Mouse (Mus musculus): ENCODE data around the gene Thrb.

The Thrb gene

DNA sequence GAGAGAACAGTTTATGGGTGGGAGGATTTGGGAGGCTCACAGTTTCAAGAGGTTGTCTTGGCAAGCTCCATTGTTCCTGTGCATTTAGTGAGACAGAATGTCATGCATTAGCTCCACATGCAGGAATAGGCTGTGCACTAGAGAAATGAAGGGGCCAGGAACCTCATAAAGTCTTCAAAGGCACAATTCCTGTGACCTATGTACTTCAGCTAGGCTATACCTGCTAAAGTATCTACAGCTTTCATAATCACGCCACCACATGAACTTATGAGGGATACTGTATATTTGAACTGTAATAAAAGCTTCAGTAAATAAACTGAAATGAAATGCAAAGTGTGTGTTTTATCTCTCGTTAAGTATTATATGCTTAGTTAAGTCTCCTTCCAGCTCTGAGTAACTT lies 59.4 kb downstream of the Thrb start:
- no peak for DNase-seq

DNA sequence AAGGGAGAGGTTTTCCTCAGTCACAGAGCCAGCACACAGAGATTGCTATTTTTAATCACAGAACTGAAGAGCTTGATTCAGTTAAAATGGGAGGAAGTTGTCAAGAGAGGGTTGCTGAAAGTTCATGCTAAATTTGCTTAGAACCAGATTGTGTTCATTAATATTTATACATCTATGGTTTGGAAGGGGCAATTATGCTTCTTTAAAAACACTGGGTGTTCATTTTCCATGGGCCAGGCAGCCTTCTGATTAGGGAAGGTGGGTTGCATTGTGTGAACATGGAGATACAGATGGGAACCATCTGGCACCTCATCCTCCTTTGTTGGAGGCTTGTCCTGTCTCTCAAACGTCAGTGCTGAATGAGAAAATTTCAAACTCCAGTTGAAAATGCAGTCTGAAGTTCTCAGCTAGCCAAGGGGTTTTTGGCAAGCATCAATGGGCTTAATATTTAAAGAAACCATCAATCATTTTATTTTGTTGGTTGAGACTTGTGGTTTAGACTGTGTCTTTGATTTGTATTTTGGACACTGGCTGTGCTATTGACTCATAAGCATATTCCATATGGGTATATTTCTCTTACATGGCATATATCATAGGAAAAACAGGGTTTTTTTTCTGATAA lies 62.9 kb downstream of the Thrb start:
- no peak for DNase-seq

DNA sequence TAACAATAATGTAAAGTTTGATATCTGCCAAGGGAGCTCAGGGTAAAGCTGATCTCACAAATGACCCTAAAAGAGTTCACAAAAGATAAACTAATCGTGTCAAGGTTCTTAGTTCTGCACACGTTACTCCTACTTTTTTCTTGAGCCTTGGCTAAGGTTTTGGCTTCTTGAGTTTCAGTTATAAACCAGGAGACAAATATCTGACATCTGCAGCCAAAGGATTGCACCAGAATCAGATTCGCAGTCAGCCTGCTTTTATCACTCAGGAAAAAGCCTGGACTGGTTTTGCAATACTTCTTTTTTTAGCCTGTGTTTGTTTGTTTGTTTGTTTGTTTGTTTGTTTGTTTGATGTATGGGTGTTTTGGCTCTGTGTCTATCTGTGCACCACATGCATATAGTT lies 64.5 kb downstream of the Thrb start:
- no peak for DNase-seq

DNA sequence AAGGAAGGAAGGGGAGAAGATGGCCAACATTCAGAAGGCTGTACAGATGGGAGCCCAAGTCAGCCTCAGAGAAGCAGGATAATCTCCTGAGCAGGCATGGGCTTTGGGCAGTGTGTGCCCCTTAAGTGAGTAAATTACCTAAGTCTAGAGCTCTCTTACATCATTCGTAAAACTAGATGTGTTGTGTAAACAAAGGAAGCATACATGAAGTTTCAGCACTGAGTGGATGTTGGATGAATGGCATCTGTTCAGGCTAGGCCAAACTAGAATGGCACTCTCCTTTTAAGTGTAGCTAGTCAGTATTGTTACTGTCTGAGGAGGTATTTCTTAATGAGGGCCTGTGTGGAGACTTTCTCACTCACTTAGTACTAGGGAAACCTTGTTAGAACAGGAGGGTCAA lies 66.8 kb downstream of the Thrb start:
- no peak for DNase-seq

DNA sequence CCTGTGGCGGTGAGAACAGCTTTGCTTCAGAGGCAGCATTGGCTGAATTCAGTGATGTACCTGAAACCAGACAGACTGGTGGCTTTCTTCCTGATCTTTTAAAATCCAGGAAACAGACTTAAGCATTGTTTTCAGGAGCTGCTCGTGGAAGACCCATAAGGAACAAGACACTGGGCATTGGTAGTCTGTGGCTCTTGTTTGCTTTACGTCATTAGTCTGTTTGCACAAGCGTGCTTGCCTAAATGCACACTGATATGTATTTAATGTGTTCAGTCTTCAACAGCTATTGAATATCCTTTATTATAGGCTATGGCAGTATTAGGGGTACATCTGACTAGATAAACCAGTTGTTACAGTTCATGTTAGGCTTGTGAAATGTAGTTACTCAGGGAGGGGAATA lies 67.8 kb downstream of the Thrb start:
- no peak for DNase-seq

DNA sequence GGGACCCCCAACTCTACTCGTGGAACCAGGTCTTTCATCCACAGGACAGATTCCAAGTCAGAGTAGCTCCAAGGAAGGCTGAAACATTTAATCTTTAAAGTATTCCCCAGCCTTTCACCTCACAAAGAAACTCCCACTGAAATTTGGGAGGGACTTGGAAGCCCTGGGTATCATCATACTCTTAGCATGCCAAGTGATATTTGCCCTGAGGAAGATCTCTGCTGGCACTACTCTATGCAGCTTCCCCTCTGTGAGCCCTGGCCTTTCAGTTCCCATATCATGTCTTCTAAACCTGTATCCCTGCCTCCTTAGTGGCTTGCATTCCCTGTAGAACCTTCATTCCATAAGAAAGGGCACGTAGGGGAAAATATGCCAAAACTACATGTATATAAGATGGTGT lies 68.8 kb downstream of the Thrb start:
- no peak for DNase-seq

DNA sequence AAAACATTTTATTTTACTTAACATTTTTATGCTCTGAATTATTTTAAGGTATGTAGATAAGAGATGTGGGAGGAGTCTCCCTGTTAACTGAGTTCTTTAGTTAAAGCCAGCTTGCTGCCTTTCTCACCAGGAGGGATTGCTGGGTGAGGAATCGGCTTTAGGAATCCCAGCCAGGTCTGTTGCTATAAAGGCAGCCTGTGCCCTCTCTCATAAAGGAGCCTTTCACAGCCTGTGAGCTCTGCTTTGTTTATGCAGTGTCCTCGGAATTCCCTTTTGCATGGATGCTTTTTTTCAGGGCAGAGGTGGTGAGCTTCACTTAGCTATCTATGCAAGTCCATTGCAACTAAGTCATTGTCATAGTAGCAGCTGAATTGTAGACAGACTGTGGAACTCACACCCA lies 71.0 kb downstream of the Thrb start:
- DNase-seq = no peak

DNA sequence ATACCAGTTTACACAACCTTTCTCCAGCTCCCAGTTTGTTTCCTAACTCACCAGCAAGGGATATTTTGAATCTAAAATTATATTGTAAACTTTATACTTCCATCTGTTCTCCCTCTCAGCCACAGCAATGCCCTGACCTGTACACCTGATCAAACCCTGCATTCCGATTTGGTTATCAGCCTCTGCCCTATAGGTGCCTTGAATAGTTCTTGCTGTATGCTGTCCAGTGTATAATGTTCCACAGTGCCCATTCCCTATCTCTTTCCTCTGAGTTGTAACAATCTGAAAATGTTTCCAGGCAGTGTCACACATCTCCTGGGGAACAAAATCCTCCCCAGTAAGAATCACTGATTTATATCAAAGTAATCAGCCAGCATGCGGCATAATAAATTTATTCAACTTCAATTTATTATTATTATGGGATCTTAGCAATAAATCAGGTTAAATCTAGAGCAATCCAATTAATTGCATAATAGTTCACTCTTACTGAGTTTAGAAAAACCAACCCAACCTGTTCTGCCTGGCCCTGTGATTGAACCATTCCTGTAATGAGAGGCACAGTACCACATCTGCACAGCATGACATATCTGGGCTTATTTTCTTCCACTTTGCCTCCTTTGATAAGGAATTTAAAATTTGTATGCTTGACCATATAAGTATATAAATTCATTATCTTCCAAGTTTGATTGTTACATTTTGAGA lies 73.2 kb downstream of the Thrb start:
- peak; percentile 31 for DNase-seq

DNA sequence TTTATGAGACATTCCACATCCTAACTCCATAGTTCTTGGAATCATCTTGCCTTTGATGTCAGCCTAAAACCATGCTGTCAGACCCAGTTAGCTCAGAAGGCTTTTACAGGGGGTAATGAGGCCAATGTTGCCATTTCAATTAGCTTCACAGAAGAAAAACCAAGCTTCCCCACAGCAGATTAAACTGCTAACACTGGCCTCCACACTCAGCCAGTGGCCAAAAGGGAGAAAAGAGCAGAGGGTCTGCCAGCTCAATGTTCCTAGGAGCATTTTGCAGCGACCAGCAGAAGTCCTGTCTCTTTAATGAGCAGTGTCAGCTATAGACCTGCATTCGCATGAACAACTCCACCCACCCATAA lies 73.7 kb downstream of the Thrb start:
- no peak for DNase-seq

DNA sequence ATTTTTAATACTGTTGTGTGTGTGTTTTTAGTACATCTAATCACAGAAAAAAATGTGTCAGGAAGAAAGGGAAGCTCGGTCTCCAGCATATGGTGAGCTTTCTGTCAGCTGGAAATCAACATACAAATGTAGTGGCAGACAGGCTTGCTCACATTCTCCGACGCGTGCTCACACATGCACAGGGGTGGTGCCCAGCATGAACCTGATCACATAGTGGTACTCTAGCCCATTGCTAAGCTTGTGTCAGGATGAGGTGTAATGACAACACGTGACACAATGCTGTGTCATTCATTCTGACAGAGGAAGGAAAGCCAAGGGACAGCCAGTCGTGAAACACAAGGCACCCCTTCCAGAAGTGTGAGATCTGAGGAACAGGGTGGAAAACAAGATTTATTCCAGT lies 75.4 kb downstream of the Thrb start:
- no peak for DNase-seq

DNA sequence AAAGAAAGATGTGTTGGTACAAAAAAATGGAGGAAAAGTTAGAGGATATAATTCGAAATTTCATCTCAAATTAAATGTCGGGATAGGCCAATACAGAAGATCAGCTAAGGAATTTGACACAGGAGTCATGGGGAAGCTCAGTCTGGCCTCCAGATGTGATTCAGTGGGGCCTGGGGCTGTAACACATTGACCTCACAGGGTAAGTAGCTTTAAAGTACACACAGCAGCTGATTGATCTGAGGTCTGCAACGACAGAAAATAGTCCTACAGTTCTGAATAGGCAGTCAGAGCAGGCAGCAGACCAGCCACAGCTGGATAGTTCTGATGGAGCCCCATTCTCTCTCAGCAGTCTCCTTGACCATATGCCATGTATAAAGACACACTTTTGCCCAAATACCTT lies 80.8 kb downstream of the Thrb start:
- no peak for DNase-seq

DNA sequence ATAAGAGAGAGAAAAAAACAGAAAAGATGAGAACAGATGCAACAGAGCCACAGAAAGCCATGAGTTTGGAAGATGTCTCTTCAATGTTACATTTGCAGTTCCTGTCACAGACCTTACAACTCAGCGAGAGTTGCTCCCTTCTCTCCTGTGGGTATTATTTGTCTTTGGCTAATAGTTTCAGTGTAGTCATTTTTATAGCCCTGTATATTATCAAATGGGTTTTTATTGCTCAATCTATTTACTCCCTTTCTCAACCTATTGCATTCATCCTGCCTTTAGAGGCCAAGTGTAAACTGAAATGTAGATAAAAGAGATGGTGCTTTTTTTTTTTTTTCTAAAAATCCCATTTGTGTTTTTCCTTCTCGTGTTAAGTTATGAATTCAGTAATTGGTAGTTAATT lies 82.2 kb downstream of the Thrb start:
- no peak for DNase-seq

DNA sequence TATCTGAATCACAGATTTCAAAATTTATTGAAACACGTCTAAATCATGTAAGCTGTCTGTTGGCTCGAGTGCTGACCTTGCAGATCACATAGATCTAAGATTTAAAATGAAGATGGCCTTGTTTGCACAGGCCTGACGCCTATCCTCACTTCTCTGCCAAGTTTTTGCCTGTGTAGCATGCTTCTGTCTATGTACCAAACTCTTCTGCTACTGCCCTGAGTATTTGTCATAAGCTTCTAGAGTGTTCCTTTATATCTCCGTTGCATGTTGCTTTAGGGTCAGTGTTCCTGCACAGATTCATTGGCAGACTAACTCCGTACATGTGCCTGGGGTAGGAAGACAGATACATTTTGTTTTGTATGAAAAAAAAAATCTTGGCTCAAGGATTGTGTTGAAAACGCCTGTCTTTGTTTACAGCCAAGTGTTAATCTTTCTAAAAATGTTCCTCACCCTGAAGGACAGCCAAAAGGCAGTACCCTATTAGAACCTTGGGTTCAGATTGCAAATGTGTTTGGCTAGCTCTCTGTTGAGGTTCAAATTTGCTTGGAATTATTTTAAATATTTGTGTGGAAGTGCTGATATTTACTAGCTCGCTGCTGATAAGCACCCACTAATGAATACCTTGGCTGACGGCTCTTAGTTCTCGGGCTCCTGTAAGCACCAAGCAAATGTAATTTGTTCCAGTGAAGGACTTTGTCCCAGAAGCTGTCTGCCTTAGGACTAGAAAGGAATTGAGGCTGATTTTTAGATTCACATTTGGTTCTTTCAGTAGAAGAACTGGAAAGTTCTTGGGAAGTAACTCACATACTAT lies 83.0 kb downstream of the Thrb start:
- DNase-seq = peak; percentile 23

DNA sequence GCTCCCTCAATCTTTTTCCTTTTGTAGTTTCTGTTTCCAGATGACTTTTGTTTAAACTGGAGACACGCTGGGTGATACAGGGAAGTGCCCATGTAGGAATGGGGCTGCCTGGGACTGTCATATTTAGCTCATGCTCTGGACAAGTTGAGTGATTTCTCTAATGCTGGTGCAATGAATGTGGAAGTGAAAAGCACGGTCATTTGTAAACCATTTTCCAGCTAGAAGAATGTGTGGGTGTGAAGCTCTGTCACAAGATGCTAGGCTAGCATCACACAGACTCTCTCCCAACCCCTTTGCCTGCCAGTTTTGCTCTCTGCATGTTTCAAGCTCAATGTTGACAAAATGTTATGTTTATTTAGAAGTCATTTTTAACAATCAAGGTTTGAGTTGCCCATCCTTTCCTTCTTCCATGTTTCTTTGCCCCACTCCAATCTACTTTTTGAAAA lies 83.7 kb downstream of the Thrb start:
- no peak for DNase-seq

DNA sequence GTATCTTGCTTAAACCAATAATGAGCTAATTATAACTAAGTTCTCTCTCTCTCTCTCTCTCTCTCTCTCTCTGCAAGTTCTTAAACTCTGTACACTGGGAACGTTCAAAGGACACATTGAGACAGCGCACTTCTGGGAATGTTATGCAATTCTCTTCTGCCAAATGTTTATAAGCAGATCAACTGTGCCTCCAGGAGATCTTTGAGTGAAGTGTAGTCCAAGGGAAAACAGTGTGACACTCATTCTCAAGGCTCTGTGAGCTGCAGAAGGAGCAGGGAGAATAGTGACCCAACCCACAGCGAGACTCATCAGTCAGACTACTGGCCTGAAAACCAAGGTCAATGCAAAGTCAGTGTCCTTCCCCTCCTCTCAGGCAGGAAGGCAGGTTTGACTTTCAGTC lies 87.9 kb downstream of the Thrb start:
- DNase-seq = peak; percentile 35

DNA sequence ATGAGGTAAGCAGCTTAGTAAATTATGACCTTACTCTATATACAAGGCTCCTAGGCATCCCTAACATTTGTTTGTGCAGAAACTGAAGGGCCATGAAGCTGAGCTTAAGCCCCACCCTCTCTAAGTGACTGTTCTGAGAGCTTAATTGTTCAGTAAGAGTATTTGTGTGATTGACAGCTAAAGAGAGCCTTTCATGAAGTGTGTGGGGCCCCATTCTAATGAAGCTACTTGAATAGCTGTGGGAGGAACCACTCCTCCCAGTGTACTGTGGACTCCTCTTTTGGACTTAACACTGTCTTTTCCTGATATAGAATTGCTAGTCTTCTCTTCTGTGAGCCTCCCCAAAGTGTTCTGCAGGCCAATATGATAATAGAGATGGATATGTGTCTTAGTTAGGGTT lies 88.9 kb downstream of the Thrb start:
- peak; percentile 37 for DNase-seq

DNA sequence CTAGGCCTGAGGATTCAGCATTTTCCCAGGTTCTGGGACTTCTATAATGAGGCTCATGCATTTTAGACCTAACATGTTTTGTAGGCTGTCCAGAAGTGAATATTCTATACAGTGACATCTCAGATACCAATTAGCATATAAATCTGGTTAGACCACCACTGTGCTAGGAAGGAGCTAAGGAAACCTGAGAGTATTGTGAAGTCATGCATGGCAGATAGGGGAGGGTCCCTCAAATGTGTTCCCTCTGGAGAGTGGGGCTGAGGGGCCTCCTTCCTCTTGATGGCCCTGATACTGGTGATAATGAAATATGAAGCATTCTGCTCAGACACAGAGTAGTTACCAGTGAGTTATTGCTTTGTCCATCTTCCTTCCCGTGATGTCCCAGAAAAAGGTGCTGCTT lies 91.8 kb downstream of the Thrb start:
- DNase-seq = no peak

DNA sequence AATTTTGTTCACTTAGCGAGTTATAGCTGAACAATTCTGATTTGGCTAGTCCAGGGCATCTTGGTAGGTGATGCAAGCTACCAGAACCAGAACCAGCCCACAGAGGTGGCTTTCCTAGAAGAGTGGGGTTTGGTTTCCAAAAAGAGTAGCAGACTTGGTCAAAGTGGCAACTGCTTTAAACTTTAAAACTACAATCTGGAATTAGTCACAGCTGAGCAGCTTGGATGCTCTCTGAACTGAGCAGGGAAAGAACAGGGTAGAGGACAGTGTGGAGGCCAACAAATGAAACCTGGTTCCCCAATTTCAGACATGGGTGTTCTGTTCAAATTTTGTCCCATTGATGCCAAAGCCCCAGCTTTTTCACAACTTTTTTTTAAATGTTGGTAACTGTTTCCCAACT lies 93.4 kb downstream of the Thrb start:
- DNase-seq = no peak

DNA sequence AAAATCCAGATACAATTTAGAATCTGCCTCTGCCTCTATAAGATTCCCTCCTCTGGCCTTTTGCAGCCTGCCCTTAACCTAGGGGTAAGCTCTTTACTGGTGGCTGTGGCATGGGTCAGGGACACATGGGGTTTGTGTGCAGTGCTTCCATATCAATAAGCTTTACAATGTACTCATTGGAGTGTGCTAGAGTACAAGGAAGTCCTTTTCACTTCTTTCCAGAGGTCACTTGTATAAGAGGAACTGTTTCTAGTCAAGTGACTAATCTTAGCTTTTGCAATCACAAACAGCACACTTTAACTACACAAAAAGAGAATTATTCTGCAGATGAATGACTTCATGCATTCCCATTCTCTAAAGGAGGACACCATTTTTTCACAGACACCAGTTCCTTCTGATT lies 96.7 kb downstream of the Thrb start:
- DNase-seq = no peak

DNA sequence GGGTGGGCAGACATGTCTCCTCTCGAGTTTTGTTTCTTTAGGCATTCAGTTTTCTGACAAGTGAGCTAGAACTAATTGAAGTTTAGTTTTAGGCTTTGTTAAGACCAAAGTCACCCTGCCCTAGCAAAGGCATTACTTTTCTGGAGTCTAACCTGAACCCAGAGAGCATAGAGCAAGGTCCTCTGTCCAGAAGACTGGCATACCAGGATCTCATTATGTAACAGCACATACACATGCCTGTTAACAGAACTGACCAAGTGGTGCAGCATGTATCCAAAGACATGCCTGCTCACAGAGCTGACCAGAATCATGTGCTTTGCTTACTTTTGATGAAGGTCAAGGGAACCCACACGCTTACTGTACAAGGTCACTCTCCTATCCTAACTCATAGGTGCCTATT lies 107.9 kb downstream of the Thrb start:
- no peak for DNase-seq

DNA sequence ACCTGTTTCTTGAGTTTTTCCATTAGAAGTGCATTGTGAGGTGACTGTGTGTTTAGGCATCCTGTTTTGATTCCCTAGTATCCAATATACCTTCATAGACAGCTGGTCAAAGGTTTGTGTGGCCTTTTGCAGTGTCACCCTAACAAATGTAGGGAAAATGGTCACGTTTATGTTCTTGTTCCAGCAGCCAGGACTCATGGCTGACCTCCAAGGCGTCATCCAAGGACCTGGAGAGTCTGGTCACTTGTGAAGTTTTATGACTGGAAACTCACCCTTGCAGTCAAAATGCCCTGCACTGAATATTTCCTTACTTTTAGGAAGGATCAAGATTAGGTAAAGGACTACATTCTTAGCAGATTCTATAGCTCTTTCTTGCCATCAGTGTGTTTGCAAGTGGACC lies 114.3 kb downstream of the Thrb start:
- DNase-seq = no peak

DNA sequence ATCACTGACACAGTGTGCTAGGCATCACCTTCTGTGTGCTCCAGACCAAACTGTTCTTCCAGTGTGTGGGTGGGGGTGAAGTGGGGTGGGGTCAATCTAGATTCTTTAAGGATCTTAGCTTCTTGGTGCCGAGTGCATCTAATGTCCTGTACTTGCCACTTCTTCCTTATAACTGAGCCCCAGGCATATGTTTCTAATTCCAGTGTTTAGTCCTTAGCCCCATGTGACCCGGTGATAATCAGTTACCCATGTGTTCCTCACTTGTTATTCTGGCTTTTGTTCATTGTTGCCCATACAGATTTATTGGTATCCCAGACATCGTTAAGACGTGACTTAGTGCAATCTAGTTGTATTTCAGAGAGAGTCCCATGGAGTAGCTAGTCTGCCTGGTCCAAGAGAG lies 121.9 kb downstream of the Thrb start:
- DNase-seq = no peak

DNA sequence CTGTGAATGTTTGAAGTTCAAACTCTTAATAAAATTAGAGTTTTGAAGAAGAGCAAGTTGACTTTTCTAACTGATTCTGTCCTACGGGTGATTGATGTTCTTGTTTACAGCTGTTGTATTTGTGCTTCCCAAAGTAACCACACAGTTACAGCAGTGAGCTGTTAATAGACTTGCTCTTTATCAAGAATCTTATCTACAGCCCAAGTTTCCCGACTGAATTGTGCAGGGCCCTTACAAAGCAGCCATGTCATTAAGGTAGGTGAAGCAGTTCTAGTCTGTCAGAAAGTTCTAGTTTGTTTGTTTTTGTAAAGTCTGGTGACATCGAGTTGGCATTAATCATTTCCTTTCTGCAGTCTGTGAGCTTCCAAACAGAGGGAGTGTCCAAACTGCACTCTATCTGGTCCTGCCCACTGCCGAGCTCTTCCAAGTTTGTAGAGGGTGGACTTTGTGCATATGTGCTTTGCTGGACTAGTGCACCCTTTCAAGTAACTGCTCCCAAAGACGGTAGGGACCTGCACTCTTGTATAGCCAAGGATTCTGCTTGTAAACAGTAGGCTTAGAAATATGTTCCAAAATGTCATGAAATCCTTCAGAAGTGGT lies 124.2 kb downstream of the Thrb start:
- peak; percentile 12 for DNase-seq

DNA sequence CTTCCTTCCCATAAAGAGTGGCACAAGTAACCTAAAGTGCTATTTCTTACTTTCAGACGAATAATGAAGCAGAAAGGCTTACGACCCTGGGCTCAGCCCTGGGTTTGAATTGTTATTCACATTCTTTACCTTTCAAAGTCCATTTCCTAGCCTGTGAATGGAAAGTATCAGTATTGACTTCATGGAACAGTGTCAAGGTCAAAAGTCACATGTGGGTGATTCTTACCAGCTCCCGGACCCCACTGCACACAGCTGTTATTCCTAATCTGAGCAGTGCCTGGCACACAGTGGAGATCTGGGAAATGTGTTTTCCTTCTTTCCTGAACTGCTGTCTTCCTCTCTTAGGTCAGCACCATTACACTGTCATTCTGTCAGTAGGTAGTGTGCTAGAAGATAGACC lies 125.3 kb downstream of the Thrb start:
- no peak for DNase-seq
